Mouse (Mus musculus) kidney, postnatal 0 days (tissue): ENCODE results near the gene Myoz1. TPM values are rescaled to one million over a fixed set of nuclear protein-coding genes. Genes with fewer than 3 reads are reported as not detected.

Source experiments
- ATAC-seq: fragments of 200-750 bp; cut with Nextera tagmentation; replicated peaks from 2 replicates; pipeline ENCODE4 v1.8.0; 2017; ENCODE audit warnings: low read depth, moderate number of reproducible peaks, moderate TSS enrichment, moderate library complexity; ENCODE audit not compliant: low FRiP score
- DNase-seq: peaks from one replicate; pipeline ENCODE4 v3.0.0-alpha.2; 2016; ENCODE audit warnings: low spot score
- H3K27ac ChIP-seq: fragments of 300-500 bp; sonication (generic); 2 replicates; pipeline ENCODE4 v1.5.1; 2014; ENCODE audit warnings: mild to moderate bottlenecking
- H3K27me3 ChIP-seq: fragments of 300-500 bp; sonication (generic); 2 replicates; pipeline ENCODE4 v1.6.1; 2014; ENCODE audit warnings: low read length, mixed read lengths; ENCODE audit not compliant: insufficient read depth
- H3K36me3 ChIP-seq: fragments of 300-500 bp; sonication (generic); 2 replicates; pipeline ENCODE4 v1.6.1; 2014; ENCODE audit warnings: low read length, mixed read lengths; ENCODE audit not compliant: insufficient read depth
- H3K4me1 ChIP-seq: fragments of 300-500 bp; sonication (generic); replicated peaks from 2 replicates; pipeline ENCODE4 v1.6.1; 2014; ENCODE audit warnings: antibody characterized with exemption, low read length, mixed read lengths; ENCODE audit not compliant: insufficient read depth
- H3K4me2 ChIP-seq: fragments of 300-500 bp; sonication (generic); 2 replicates; pipeline ENCODE4 v1.6.1; 2014; ENCODE audit warnings: mild to moderate bottlenecking, low read length, moderate library complexity, mixed read lengths
- H3K4me3 ChIP-seq: fragments of 300-500 bp; sonication (generic); replicated peaks from 2 replicates; pipeline ENCODE4 v1.5.1; 2014; ENCODE audit warnings: low read depth, low read length
- H3K9ac ChIP-seq: fragments of 300-500 bp; sonication (generic); 2 replicates; pipeline ENCODE4 v1.6.1; 2014; ENCODE audit warnings: low read depth, low read length
- H3K9me3 ChIP-seq: fragments of 300-500 bp; sonication (generic); replicated peaks from 2 replicates; pipeline ENCODE4 v1.6.1; 2016; ENCODE audit warnings: low read length, inconsistent platforms, mixed read lengths
- CTCF ChIP-seq: IDR thresholded peaks from 2 replicates; pipeline ENCODE4 v1.5.1; 2016; ENCODE audit warnings: antibody characterized with exemption, low read depth, mild to moderate bottlenecking, moderate library complexity
- WGBS: fragments of 180-500 bp; shearing (Covaris S2); extraction: QIAGEN DNeasy Blood & Tissue Kit; methylation state at CpG from one replicate; pipeline ENCODE4 v1.1.7; 2014; 5-methylcytosine and 5-hydroxymethylcytosine counted together
- polyA plus RNA-seq: library from polyadenylated mRNA; unstranded; fragments of >200 nt; fragmentation: Nextera tagmentation; extraction: Ambion mirVana; gene quantifications from 2 replicates; pipeline ENCODE4 v1.2.1, GENCODE M21; 2015

The Myoz1 gene
- polyA plus RNA-seq, 1 experiment from 2014 or later: 1.8 TPM

- Histone ChIP-seq H3K4me1 (no peaks in the 10 kb centered on the region), H3K4me3 (no peak overlapping the region), H3K9me3 (no peaks in the 10 kb centered on the region), H3K9ac (no peak overlapping the region), H3K27me3 (no peaks in the 10 kb centered on the region), H3K4me2 (no peak overlapping the region), H3K36me3 (no peaks in the 10 kb centered on the region), H3K27ac (no peak overlapping the region)
- TF ChIP-seq CTCF: no peak
- no peak for DNase-seq
- no peak for ATAC-seq
These were observed 37.2 kb downstream of the Myoz1 start for GRCm38 (mm10) chr14:20619131-20619530.

- Histone ChIP-seq H3K9ac (no peak overlapping the region), H3K4me3 (no peak overlapping the region), H3K36me3 (no peaks in the 10 kb centered on the region), H3K4me1 (no peaks in the 10 kb centered on the region), H3K4me2 (no peak overlapping the region), H3K27ac (peak overlapping the region; percentile 57), H3K9me3 (no peaks in the 10 kb centered on the region), H3K27me3 (no peaks in the 10 kb centered on the region)
- TF ChIP-seq CTCF: no peak
- DNase-seq: peak; percentile 26
- 54% methylated on average over 5 of the region's 5 CpGs for WGBS
- ATAC-seq: no peak
These were observed 38.1 kb downstream of the Myoz1 start for GRCm38 (mm10) chr14:20618211-20618610.

GRCm38 (mm10) chr14:20616421-20616820 is 39.9 kb downstream of the Myoz1 start:
- Histone ChIP-seq H3K9ac (no peak overlapping the region), H3K4me3 (no peak overlapping the region), H3K4me2 (no peak overlapping the region), H3K4me1 (no peaks in the 10 kb centered on the region), H3K27me3 (no peaks in the 10 kb centered on the region), H3K36me3 (no peaks in the 10 kb centered on the region), H3K9me3 (no peaks in the 10 kb centered on the region), H3K27ac (no peak overlapping the region)
- TF ChIP-seq CTCF: no peak
- WGBS: 28% methylated on average over 2 of the region's 2 CpGs
- ATAC-seq (no peak), DNase-seq (peak; percentile 19)

DNA sequence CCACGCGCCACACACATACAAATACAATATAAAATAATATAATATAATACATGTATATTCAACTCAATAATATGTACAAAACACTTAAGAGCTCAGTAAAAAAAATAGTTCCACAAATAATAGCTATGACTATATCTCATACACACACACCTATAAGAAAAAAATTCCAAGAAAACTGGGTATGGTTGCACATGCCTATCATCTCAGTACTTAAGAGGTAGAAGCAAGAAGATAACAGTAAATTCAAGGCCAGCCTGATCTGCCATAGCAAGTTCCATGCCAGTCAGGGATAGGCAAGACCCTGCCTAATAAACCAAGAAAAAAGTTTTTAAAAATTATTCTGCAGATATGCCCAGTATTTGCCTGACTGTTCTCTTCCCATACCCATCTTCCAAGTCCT is 41.3 kb downstream of the Myoz1 start:
- Histone ChIP-seq H3K9ac (no peak overlapping the region), H3K36me3 (no peaks in the 10 kb centered on the region)
- 98% methylated on average over 2 of the region's 2 CpGs for WGBS

DNA sequence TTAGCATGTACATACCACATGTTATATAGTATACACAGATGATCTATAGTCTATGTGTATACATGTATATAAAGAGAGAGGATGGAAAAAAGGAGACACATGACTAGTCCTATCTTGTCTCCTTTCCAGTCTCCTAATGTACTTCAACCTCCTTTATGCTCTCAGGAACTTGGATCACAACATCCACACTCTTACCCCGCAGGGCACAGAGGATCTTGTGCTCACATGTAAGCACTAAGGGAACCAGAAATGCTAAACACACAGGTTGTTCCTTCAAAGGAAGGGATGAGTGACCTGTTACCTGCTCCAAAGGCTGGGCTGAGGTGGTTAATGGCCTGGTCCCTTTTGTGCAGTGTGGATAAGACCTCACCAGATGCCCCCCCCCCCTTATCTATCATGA is 43.5 kb downstream of the Myoz1 start:
- ATAC-seq (no peak), DNase-seq (no peak)
- no peaks in the 10 kb centered on the region for H3K27me3 ChIP-seq
- H3K4me1 ChIP-seq: peaks cover 3% of the 10 kb centered on the region; the same call in 1 of the 2 replicates
- no peak overlapping the region for H3K27ac ChIP-seq
- no peaks in the 10 kb centered on the region for H3K9me3 ChIP-seq
- H3K4me3 ChIP-seq: no peak overlapping the region
- 96% methylated on average over 1 of the region's 1 CpGs for WGBS
- H3K36me3 ChIP-seq: no peaks in the 10 kb centered on the region
- H3K4me2 ChIP-seq: no peak overlapping the region
- no peak for TF ChIP-seq CTCF
- no peak overlapping the region for H3K9ac ChIP-seq

More for the DNA sequence above, 41.3 kb downstream of the Myoz1 start:
- Histone ChIP-seq H3K4me3 (no peak overlapping the region), H3K9me3 (no peaks in the 10 kb centered on the region), H3K27ac (no peak overlapping the region), H3K4me1 (no peaks in the 10 kb centered on the region), H3K27me3 (no peaks in the 10 kb centered on the region), H3K4me2 (no peak overlapping the region)
- no peak for TF ChIP-seq CTCF
- DNase-seq (no peak), ATAC-seq (no peak)

DNA sequence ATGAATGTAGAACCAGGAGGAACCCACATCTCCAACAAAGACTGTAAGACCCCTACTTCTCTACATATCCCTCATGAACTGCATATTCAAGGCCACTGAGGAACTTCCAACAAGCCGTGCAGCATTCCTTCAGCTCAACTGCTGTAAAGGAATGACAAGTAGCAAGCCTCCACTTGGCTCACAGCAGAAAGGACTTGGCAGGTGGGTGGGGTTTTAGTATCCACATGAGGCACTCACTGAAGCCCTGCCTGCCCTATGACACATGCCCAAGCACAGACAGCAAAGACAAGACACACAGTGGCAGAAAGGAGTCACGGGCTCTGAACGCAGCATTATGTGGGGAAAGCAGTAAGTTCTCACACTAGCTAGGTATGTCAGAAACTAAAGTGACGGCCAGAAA is 46.2 kb downstream of the Myoz1 start:
- H3K4me1 ChIP-seq: peaks cover 3% of the 10 kb centered on the region; the same call in 1 of the 2 replicates
- no peak for TF ChIP-seq CTCF

GRCm38 (mm10) chr14:20609519-20609918 is 46.8 kb downstream of the Myoz1 start:
- Histone ChIP-seq H3K4me2 (no peak overlapping the region), H3K36me3 (0 out of 2 replicates have a peak, but pooled peaks cover 3% of the 10 kb centered on the region), H3K4me1 (peaks cover 3% of the 10 kb centered on the region; the same call in 1 of the 2 replicates), H3K9me3 (no peaks in the 10 kb centered on the region), H3K4me3 (no peak overlapping the region), H3K9ac (no peak overlapping the region), H3K27me3 (no peaks in the 10 kb centered on the region), H3K27ac (peak overlapping the region; percentile 48; the same call in 1 of the 2 replicates)
- DNase-seq: peak; percentile 22
- TF ChIP-seq CTCF: no peak
- 57% methylated on average over 3 of the region's 3 CpGs for WGBS
- ATAC-seq: no peak

More for the DNA sequence above, 46.2 kb downstream of the Myoz1 start:
- Histone ChIP-seq H3K4me3 (no peak overlapping the region), H3K4me2 (no peak overlapping the region), H3K36me3 (0 out of 2 replicates have a peak, but pooled peaks cover 3% of the 10 kb centered on the region), H3K27ac (peak overlapping the region; percentile 74), H3K9ac (no peak overlapping the region), H3K27me3 (no peaks in the 10 kb centered on the region), H3K9me3 (no peaks in the 10 kb centered on the region)
- ATAC-seq (0 out of 2 replicates have a peak, but pooled peaks have one; percentile 57), DNase-seq (peak; percentile 67)
- 56% methylated on average over 4 of the region's 4 CpGs for WGBS
